Mouse (Mus musculus) left cerebral cortex, adult 18-20 months (tissue): ENCODE measurements around the gene Olfr3. TPM values are rescaled to one million over a fixed set of nuclear protein-coding genes. Genes with fewer than 3 reads are reported as not detected.

ENCODE experiments used
- DNase-seq, 2 experiments: peaks; one replicate each; pipeline ENCODE4 v3.0.0; 2021 to 2022; ENCODE audit warnings: low spot score in 2 of 2, mixed read lengths in 1 of 2
- long read RNA-seq, 2 experiments: library from polyadenylated mRNA; stranded (forward); transcript quantifications; one replicate each; pipeline ENCODE4 v2.0.0; 2021
- total RNA-seq, 2 experiments: library from RNA; stranded (reverse); gene quantifications; 2 replicates each; pipeline ENCODE4 v1.2.3; 2021

The Olfr3 gene
- not detected for total RNA-seq
- long read RNA-seq, experiment 1 = 0 reads
- long read RNA-seq, experiment 2 = 0 reads

DNA sequence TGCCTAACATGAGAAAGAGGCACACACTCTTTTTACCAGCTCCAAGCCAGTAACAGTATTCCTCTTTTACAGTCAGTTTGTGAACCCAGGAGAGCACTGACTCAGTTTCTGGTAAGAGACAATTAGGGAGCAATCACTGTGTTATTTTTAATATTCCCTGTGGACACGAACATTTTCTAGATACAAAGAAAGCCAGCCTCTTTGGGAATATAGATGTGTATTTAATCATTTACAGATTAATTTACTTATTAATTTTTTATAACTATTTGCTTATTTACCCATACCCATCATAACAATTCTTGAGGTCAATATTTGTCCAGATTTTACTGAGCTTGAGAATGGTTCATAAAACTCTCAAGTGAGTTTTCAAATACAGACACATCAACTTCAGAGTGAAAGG lies at the start of gene Olfr3:
Gene Olfr3 (minus strand): TSS at position 101 of the 400 bp plus-strand sequence.
- no peak for DNase-seq

DNA sequence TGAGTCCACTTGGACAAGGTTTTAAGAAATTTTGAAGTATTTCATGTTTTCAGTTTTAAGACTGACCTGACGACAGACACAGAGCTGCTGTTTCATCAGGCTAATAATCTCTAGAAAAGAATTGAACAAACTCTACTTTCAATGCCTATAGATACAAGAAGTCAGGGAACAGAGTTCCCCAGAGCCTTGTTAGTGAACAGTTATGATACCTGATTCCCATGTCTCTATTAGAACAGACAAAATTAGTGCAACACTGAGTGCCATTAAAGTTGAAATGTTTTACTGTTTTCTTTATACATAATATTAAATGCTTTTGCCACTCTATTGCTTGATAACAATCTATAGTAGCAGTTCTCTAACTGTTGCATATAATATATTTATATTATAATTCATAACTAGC lies 45.7 kb upstream of the Olfr3 start, which contains the start of gene Olfr351:
Gene Olfr351 (minus strand): TSS at position 101 of the 400 bp plus-strand sequence.
- DNase-seq = no peak

DNA sequence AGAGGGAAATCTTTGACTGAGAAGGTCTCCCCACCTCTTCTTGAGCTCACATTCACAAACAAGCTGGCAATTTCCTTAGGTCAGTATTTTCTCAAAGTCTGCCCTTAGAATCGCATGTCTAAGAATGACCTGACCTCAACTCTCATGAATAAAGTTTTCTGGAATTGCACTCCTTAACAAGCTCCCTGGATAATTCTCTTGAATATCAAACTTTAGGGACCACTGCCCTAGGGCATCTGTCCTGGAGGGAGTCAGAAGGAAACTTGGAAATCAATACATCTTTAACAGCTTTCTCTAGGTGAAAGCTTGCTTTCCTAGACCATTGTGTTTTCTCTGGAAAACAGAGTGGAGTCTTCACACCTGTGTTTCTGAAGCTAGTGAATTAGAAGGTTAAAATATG lies 29.2 kb upstream of the Olfr3 start, which contains the start of gene Olfr350:
Gene Olfr350 (plus strand): TSS at position 301 of the 400 bp plus-strand sequence.
- DNase-seq = no peak

DNA sequence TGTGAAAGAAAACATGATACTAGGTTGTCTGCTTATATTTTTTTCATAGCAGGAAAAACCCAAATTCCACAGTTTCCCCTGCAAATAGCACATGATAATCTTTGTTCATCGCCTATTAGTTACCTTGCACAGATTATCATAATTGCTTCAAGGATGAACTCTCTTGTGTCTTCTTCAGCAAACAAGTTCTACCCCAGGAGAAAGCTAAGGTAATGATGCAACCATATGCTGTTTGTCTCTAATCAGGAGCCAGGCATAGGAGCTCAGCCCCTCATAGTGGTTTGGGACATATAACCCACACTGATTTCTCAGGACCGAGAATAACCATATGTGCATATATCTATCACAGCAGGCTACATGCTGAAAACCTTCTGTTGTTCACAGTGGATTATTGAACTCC lies 26.6 kb downstream of the Olfr3 start, which contains the start of gene Olfr50:
Gene Olfr50 (plus strand): TSS at position 301 of the 400 bp plus-strand sequence.
- no peak for DNase-seq

DNA sequence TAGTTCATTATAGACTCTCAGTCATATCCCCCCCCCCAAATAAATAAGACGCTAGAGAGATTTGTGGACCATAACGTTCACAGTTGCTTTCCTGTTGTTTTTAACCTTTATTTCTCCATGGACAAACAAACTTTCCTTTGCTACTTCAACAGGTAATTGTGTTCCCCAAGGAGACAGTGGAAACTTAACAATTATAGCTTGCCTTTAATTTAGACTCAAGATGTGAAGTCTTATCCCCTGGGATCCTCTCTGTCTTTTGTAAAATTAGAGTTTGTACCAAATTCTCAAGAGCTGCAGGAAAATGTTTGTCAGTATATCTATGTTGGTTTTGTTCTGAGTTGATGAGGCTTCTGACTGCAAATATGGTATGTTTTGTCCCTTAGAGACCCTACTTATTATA lies 32.9 kb downstream of the Olfr3 start, which contains the start of gene Olfr348:
Gene Olfr348 (plus strand): TSS at position 301 of the 400 bp plus-strand sequence.
- DNase-seq = no peak

Other genes with a start within 250 kb of the Olfr3 start
- gene Olfr345, start 177.0 kb downstream of the Olfr3 start, total RNA-seq = not detected
- not detected for gene Olfr346, start 131.2 kb downstream of the Olfr3 start, total RNA-seq
- not detected for gene Olfr347, start 85.1 kb downstream of the Olfr3 start, total RNA-seq
- not detected for gene Olfr348, start 32.8 kb downstream of the Olfr3 start, total RNA-seq
- not detected for gene Olfr50, start 26.5 kb downstream of the Olfr3 start, total RNA-seq
- not detected for gene Olfr350, start 29.3 kb upstream of the Olfr3 start, total RNA-seq
- not detected for gene Olfr351, start 45.6 kb upstream of the Olfr3 start, total RNA-seq
- gene Olfr352, start 51.4 kb upstream of the Olfr3 start, total RNA-seq = not detected
- not detected for gene Olfr353, start 75.9 kb upstream of the Olfr3 start, total RNA-seq
- gene Olfr354, start 88.6 kb upstream of the Olfr3 start, total RNA-seq = not detected
- gene Olfr355, start 111.9 kb upstream of the Olfr3 start, total RNA-seq = not detected
- not detected for gene Olfr356, start 120.1 kb upstream of the Olfr3 start, total RNA-seq
- not detected for gene Olfr357, start 176.8 kb upstream of the Olfr3 start, total RNA-seq
- gene Olfr358, start 192.3 kb upstream of the Olfr3 start, total RNA-seq = not detected
- not detected for gene Olfr360, start 248.7 kb upstream of the Olfr3 start, total RNA-seq